Mouse (Mus musculus): ENCODE measurements at regions not wholly inside any gene's neighbourhood (a gene's known extent, or its start where the extent isn't known, plus 50 kb on each side); places are given as distances from the start of the nearest gene placed in this dataset.

DNA sequence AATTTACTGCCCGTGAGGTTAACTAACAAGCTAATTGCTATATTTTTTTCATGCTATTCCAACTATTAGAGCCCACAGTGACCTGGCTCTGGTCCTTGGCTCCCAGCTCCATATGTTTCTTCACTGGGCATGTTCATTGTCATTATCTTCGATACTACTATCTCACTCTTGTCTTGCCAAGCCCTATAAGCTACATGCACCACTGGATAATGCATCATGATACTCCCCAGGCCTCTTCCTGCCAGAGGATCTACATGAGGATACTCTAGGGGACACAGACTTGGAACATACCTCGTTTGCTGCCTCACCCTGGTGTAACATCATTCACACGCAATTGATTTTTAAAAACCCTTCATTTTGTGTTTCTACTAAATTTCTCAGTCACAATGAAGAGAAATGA lies 1016.7 kb downstream of the Stim2 start:
- CTCF ChIA-PET, result no interaction called here

DNA sequence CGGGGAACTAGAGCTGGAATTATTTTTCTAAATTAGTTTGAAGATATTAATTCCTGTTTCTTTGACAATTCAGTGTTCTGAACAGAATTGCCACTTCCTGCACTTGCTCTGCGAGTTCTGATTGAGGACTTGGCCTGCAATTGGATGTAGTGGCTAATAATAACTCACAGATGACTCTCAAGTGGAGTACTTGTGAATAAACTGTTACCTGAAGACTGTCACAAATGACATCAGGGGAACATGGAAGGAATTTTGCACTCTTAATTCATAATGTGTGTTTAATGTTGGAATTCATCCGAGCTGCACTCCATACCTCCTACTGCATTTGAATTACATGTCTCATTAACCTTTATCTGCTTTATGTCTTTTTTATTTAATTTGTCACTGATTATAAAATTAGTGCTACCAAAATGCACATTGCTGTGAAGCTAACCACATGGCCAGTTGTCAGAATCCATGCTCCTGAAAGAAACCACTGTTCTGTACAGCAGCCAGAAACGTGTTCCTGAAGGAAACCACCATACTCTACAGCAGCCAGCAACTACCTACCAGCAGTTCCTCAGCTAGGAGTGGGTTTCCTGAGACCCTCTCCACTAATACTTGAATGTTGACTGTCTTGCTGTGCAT lies 1051.1 kb downstream of the Stim2 start:
- CTCF ChIA-PET, result interaction anchor here (0.7 kb wide), 1 partner anchor 60 kb away, joined by 3 read pairs; no protein-coding TSS in a partner anchor

Data from spleen, embryonic (tissue).